Mouse (Mus musculus) kidney, postnatal 25 days (tissue): ENCODE results near the gene 2210408I21Rik.

Experiments used
- DNase-seq, 2 experiments: peaks; one replicate each; pipeline ENCODE4 v3.0.0; 2021; ENCODE audit warnings: mixed read lengths in 2 of 2

2210408I21Rik gene

DNA sequence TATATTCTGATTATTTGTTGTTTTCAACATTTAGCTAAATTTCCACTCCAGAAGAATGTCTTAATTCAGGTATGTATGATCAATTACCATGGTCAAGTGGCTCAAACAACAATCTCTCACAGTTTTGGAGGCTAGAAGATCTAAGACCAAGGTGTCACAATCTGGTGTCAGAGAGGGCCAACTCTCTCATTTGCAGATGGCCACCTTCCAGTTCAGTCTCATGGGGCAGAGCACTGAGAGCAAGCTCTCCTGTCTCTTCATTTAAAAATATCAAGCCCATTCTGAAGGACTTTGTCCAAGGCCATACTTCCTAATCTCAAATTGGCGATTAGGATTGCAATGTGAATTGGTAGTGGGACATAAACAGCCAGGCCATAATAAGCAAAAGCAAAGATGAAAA is 378.7 kb downstream of the 2210408I21Rik start:
- no peak for DNase-seq

DNA sequence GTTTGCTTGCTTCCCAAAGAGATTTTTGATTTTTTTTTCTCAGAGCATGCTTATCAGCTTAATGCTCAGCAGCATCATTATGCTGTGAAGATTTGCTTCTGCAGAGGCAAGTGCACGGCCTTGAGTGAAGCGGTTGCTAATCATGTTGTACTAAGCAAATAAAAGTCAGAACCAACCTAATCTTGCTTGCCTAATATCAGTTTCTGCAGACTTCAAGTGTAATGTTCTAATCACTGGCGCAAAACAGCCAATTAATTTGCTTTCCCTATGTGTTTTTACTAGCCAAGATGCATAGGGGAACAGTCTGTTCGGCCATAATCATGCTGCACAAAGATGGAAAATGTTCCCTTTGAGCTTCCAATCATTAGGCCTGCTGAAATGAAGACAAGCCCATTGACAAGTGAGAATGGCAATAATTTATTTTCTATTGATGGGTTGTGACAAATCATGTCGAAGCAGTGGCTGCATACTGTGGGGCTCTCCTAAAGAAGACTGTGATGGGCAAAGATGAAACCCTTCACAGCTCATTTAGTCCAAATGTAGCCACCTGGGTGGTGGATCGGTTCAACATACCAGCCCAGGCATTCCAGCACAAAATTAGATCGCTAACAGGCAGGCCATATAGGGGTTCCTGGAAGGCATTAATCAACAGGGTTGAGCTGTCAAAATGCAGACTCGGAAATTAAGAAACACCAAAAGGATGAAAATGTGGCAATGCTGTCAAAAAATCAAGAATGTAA is 393.8 kb downstream of the 2210408I21Rik start:
- DNase-seq, result no peak

DNA sequence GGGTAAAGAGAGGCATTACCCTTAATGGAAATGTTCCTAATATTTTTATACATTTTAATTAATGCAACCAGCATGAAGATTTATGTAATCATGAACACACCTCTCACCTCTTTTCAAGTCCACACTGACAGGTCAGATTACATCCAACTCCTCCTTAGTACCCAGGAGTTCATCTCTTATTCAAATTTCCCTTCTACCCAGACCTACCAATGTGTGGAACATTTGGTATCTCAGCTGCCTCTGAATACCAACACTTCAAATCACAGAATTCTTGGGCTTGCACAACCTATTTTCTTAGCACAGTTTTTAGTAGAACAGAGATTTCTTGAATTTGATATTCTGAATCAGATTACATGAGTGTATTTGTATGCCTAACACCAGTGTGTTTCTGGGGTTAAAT is 394.4 kb downstream of the 2210408I21Rik start:
- no peak for DNase-seq

GRCm38 (mm10) chr13:77537466-77537865 is 402.1 kb downstream of the 2210408I21Rik start:
- no peak for DNase-seq

DNA sequence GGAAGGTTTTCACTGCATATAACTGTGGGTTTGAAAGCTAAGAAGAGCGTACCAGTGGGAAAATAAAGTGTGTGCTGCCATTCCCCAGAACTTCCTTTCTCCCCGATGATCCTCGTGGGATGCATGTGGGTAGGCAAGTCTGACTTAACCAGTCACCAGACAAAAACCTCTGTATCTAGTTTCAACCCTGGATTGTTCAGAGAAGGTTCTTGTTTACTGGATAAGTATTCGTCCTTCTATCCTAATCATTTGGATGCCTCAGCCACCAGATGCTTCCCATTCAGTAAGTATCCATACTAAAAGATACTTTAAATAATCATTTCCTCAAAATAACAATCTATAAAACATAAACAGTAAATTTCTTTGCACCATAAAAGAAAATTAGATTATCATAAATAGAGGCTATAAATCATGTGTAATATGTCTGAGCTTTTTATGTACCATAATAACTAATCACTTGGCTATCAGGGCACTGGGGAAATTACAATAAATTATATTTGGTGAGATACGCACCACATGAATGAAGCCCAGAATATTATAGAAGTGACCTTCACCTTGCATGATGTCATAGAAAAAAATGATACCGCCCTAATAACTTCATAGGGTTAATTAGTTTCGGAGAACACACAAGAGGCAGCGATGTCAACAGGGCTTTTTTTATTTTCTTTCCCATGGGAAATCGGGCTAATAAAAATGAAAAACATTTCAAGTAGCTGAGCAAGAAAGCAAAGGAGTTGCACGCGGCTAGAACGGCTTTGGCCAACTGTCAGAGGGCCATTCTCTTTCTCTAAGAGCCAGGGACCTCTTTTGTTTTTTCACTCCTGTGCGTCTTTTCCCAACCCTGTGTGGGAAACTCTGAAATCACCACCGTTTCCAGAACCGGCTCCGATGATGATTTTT is 412.4 kb downstream of the 2210408I21Rik start:
- DNase-seq, result no peak

- DNase-seq, result no peak
Observed at GRCm38 (mm10) chr13:77548386-77548695, 413.0 kb downstream of the 2210408I21Rik start.

DNA sequence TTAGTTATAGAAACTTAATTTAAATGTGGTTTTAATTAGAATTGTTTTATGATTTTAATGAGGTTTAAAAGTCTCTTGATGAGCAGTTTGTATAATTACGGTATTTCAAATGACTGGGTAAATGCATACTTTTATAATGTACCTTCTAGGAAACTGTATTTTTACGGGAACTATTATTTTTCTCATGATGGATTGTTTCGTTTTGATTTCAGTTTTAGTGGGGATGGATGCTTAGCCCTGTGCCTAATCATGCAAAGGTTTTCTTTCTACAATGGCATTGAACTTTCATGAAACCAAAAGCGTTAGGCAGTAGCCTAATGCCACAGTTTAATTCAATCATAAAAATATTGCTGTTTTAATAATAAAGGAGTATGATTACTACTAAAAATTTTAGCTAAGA is 413.4 kb downstream of the 2210408I21Rik start:
- no peak for DNase-seq

DNA sequence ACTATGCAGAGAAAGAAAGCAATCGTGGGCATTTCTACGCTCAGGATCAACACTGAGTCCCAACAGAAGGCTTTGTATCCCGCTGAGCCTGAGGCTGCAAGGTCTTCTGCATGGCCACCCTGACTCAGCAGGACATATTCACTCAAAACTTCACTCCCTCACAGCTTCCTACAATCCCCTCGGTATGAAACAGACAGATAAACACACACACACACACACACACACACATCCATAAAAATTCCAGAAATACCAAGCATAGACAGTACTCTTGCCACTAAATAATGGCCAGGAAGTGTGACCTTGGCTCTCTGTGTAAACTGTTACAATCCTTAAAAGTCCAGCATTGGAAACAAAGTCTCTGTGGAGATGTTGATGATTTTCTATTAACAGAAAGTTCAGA is 458.7 kb downstream of the 2210408I21Rik start:
- peak in 1 of 2 experiments; percentile 1 for DNase-seq

- DNase-seq, result no peak
Observed at GRCm38 (mm10) chr13:77615346-77615745, 480.0 kb downstream of the 2210408I21Rik start.
